Mouse (Mus musculus): ENCODE measurements around the gene Tbc1d30. TPM values are rescaled to one million over a fixed set of nuclear protein-coding genes. Genes with fewer than 3 reads are reported as not detected.

Tbc1d30 gene
- polyA plus RNA-seq, 1 experiment from 2014 or later = 8.0 TPM

DNA sequence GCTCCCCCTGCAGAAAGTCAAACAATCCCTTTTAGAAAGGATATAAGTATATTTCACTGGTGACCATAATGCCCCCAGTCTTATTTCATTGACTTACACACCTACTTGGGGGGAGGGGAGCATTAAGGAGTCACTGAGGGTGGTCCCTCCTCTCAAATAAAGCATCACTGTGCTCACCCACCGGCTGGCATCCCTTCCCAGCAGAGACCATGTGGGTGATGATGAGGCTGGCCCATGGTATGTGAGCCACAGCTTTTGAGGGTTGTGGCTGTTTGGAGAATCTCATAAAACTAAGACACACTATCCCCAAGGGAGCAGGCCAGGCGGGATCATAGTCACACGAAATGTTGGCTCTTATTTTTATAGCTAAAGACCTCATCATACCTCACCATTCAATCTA, 116.6 kb downstream of the Tbc1d30 start:
- no peak overlapping the region for H3K4me3 ChIP-seq (replicated peaks)
- H3K4me2 ChIP-seq = no peak overlapping the region
- H3K27me3 ChIP-seq (replicated peaks) = no peaks in the 10 kb centered on the region
- ATAC-seq (ENCODE audit: insufficient read depth, low FRiP score, low read depth) = no peak
- H3K27ac ChIP-seq = no peak overlapping the region
- no peak overlapping the region for H3K9ac ChIP-seq
- H3K36me3 ChIP-seq = no peaks in the 10 kb centered on the region
- no peaks in the 10 kb centered on the region for H3K9me3 ChIP-seq
- WGBS = 77% methylated on average over 3 of the region's 3 CpGs
- no peaks in the 10 kb centered on the region for H3K4me1 ChIP-seq

GRCm38 (mm10) chr10:121228422-121228953, 122.6 kb downstream of the Tbc1d30 start:
- no peak overlapping the region for H3K4me3 ChIP-seq (replicated peaks)
- H3K27ac ChIP-seq = no peak overlapping the region
- no peaks in the 10 kb centered on the region for H3K36me3 ChIP-seq
- no peak overlapping the region for H3K4me2 ChIP-seq
- no peak overlapping the region for H3K9ac ChIP-seq
- H3K4me1 ChIP-seq = no peaks in the 10 kb centered on the region
- 81% methylated on average over 15 of the region's 15 CpGs for WGBS
- ATAC-seq (ENCODE audit: insufficient read depth, low FRiP score, low read depth) = no peak
- H3K27me3 ChIP-seq (replicated peaks) = no peaks in the 10 kb centered on the region
- H3K9me3 ChIP-seq = no peaks in the 10 kb centered on the region

- WGBS = 65% methylated on average over 16 of the region's 16 CpGs
- no peaks in the 10 kb centered on the region for H3K27me3 ChIP-seq (replicated peaks)
- ATAC-seq (ENCODE audit: insufficient read depth, low FRiP score, low read depth) = no peak
- no peak overlapping the region for H3K4me2 ChIP-seq
- no peaks in the 10 kb centered on the region for H3K9me3 ChIP-seq
- no peak overlapping the region for H3K9ac ChIP-seq
- H3K4me3 ChIP-seq (replicated peaks) = no peak overlapping the region
- H3K27ac ChIP-seq = no peak overlapping the region
- no peaks in the 10 kb centered on the region for H3K4me1 ChIP-seq
- no peaks in the 10 kb centered on the region for H3K36me3 ChIP-seq
These were observed 123.1 kb downstream of the Tbc1d30 start for GRCm38 (mm10) chr10:121227988-121228409.

DNA sequence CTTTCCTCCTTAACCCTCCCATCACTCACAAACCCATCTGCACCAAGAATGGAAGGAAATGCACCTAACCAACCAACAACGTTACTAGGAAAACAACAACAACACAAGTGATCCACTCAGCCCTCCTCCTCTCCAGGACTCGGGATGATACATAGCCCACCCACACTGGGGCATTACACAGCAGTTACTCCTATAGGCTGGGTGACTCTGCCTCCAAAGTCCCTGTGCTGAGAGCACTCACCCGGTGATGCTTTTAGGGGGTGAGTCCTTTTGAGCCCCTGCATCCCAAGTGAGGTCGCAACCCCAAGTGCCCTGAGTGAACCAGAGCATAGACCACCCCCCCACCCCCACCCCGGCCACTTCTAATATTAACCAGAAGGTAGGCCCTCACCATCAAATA, 123.7 kb downstream of the Tbc1d30 start:
- 78% methylated on average over 5 of the region's 5 CpGs for whole genome bisulfite sequencing
- H3K9me3 ChIP-seq = no peaks in the 10 kb centered on the region

GRCm38 (mm10) chr10:121225636-121226035, 125.4 kb downstream of the Tbc1d30 start:
- no peak for ATAC-seq (ENCODE audit: insufficient read depth, low FRiP score, low read depth)
- no peaks in the 10 kb centered on the region for H3K4me1 ChIP-seq
- H3K4me3 ChIP-seq (replicated peaks) = no peak overlapping the region
- no peaks in the 10 kb centered on the region for H3K27me3 ChIP-seq (replicated peaks)
- no peak overlapping the region for H3K4me2 ChIP-seq
- no peak overlapping the region for H3K9ac ChIP-seq
- no peaks in the 10 kb centered on the region for H3K36me3 ChIP-seq
- WGBS = 76% methylated on average over 6 of the region's 6 CpGs
- H3K9me3 ChIP-seq = no peaks in the 10 kb centered on the region
- H3K27ac ChIP-seq = no peak overlapping the region

More for the DNA sequence above, 123.7 kb downstream of the Tbc1d30 start:
- Histone ChIP-seq H3K36me3 (no peaks in the 10 kb centered on the region), H3K4me3 (replicated peaks) (no peak overlapping the region), H3K9ac (no peak overlapping the region), H3K27me3 (replicated peaks) (no peaks in the 10 kb centered on the region), H3K4me1 (no peaks in the 10 kb centered on the region), H3K4me2 (no peak overlapping the region), H3K27ac (no peak overlapping the region)
- ATAC-seq (ENCODE audit: insufficient read depth, low FRiP score, low read depth) = no peak

DNA sequence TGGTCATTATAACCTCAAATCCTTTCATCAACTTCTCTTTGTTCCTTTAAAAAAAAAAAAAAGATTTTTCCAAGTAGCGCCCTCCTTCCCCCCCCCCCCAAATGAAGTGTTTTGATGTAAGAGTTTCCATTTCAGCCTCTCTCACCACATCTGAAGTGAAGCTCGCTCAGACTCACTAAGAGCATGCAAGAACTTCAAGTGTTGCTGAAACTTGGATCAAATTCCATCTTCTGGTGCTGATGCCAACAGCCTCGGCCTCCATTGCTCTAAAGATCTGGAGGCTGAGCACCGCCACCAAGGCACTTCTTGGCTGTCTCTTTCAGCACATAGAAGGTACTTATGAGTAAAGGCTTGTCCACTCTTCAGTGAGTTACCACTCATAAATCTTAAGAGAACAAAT, 128.2 kb downstream of the Tbc1d30 start:
- Histone ChIP-seq H3K9me3 (no peaks in the 10 kb centered on the region), H3K4me1 (no peaks in the 10 kb centered on the region), H3K27me3 (replicated peaks) (no peaks in the 10 kb centered on the region), H3K4me2 (no peak overlapping the region), H3K36me3 (no peaks in the 10 kb centered on the region), H3K9ac (no peak overlapping the region), H3K4me3 (replicated peaks) (no peak overlapping the region), H3K27ac (no peak overlapping the region)
- 83% methylated on average over 4 of the region's 4 CpGs for WGBS
- no peak for ATAC-seq (ENCODE audit: insufficient read depth, low FRiP score, low read depth)

DNA sequence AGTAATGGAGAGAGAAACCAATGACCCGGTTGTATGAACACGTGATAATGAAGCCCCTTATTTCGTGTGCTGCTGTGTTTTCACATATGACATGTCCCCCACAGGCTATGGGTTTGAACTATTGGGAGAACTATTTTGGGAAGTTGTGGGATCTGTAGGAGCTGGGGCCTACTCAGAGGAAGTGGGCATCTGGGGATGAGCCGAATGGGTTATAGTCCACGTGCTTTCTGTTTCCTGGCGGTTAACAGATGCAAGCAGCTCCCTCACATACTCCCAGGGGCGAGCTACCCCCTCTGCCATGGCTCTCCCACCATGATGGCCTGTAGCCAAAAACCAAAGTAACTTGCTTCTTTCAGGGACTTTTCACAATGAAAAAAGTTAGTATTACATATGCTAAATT, 132.5 kb downstream of the Tbc1d30 start:
- Histone ChIP-seq H3K4me3 (replicated peaks) (no peak overlapping the region), H3K27me3 (replicated peaks) (no peaks in the 10 kb centered on the region), H3K36me3 (no peaks in the 10 kb centered on the region), H3K4me1 (no peaks in the 10 kb centered on the region), H3K9ac (no peak overlapping the region), H3K27ac (no peak overlapping the region), H3K9me3 (no peaks in the 10 kb centered on the region), H3K4me2 (no peak overlapping the region)
- ATAC-seq (ENCODE audit: insufficient read depth, low FRiP score, low read depth) = no peak
- WGBS = 84% methylated on average over 7 of the region's 7 CpGs

GRCm38 (mm10) chr10:121216804-121217203, 134.3 kb downstream of the Tbc1d30 start:
- Histone ChIP-seq H3K9ac (no peak overlapping the region), H3K4me1 (no peaks in the 10 kb centered on the region), H3K4me2 (no peak overlapping the region), H3K9me3 (no peaks in the 10 kb centered on the region), H3K36me3 (no peaks in the 10 kb centered on the region), H3K27me3 (replicated peaks) (no peaks in the 10 kb centered on the region), H3K27ac (no peak overlapping the region), H3K4me3 (replicated peaks) (no peak overlapping the region)
- WGBS = 91% methylated on average over 3 of the region's 3 CpGs
- ATAC-seq (ENCODE audit: insufficient read depth, low FRiP score, low read depth) = no peak

Other genes starting within 250 kb of the Tbc1d30 start
- 39.6 and 44.2 TPM in 2 replicates for gene Gns, start 13.8 kb upstream of the Tbc1d30 start, polyA plus RNA-seq (2015; fragmentation: Nextera tagmentation; extraction: Ambion mirVana)
- gene Rassf3, start 125.1 kb upstream of the Tbc1d30 start, polyA plus RNA-seq (2015; fragmentation: Nextera tagmentation; extraction: Ambion mirVana) = 22.4 and 25.7 TPM in 2 replicates
- 30.1 and 33.1 TPM in 2 replicates for gene Tbk1, start 235.5 kb upstream of the Tbc1d30 start, polyA plus RNA-seq (2015; fragmentation: Nextera tagmentation; extraction: Ambion mirVana)

All from stomach, embryonic 15.5 days (tissue).